In the genomic region with DNA sequence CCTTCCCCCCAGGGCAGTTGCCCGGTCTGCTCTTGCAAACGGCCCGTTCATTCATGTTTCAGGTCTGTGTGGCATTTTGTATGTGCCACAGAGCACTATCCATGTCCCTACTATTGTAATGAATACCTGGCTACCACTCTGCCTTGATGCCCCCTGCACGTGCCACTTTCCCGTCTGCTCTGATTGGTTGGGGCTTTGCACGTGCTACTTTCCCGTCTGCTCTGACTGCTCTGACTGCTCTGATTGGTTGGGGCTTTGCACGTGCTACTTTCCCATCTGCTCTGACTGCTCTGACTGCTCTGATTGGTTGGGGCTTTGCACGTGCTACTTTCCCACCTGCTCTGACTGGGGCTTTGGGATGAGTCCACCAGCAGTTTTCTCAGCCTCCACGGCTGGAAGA, we compare ENCODE assay signal across 26 mouse cellular contexts.
DNase-seq lines count a peak whose midpoint lies in the region; ATAC-seq and TF ChIP-seq lines count a peak whose summit lies in the region.
"Had no signal": no experiment of that assay in that cellular context is flagged by ENCODE, and none has a peak within 500 bp of the region (broad histone marks: within the 10 kb centered on the region; RNA-seq: fewer than 3 reads in every experiment).

No protein-coding gene starts in this region.

- no peak for TF ChIP-seq CTCF in forebrain, postnatal 0 days (IDR thresholded peaks at IDR 0.05; ENCODE audit: low read depth)
- TF ChIP-seq CTCF in layer of hippocampus, adult 2 months (conservative IDR thresholded peaks at IDR 0.05) = no peak
- no peak for TF ChIP-seq CTCF in CH12.LX (conservative IDR thresholded peaks at IDR 0.05 in 1 of 2, IDR thresholded peaks at IDR 0.05 in 1 of 2; ENCODE audit: low read depth in 2 of 2, low read length in 2 of 2)

- H3K79me2 ChIP-seq in CH12.LX (replicated peaks; ENCODE audit: control insufficient read depth, extremely low read depth, insufficient read depth, poor library complexity, severe bottlenecking) = no peaks in the 10 kb centered on the region

- H3K4me3 ChIP-seq in forebrain, postnatal 0 days (ENCODE audit: low read depth, low read length) = no peak overlapping the region
- no peak overlapping the region for H3K4me3 ChIP-seq in forebrain, embryonic 10.5 days
- no peak overlapping the region for H3K4me3 ChIP-seq in layer of hippocampus, adult 2 months
- H3K4me3 ChIP-seq in CH12.LX (replicated peaks in 1 of 3; ENCODE audit: low read depth in 2 of 3, low read length in 2 of 3, poor library complexity in 1 of 3) = no peak overlapping the region
- H3K4me3 ChIP-seq in ES-E14 (ENCODE audit: insufficient read depth in 1 of 2, low read depth in 1 of 2, low read length in 2 of 2, poor library complexity in 1 of 2, severe bottlenecking in 1 of 2) = no peak overlapping the region
- H3K4me3 ChIP-seq: embryonic facial prominence, embryonic 12.5 days; heart, embryonic 15.5 days; hindbrain, embryonic 13.5 days; liver, embryonic 12.5 days; midbrain, embryonic 15.5 days had no signal

- dilution Hi-C loops in CH12.LX (cut with MboI; ENCODE audit: extremely low pct_ligation_motif_present, extremely low pct_unique_long_range_greater_than_20kb, low sequenced_read_pairs) = no loop called here

- TF ChIP-seq EP300 in CH12.LX (IDR thresholded peaks at IDR 0.05; ENCODE audit: low read length) = no peak

- peak; percentile 16; the same call in 1 of the 2 replicates for ATAC-seq in forebrain, postnatal 0 days
- ATAC-seq: intestine, postnatal 0 days; liver, embryonic 12.5 days; liver, postnatal 0 days; midbrain, embryonic 15.5 days had no signal

- H3K9ac ChIP-seq in forebrain, postnatal 0 days = no peak overlapping the region
- no peak overlapping the region for H3K9ac ChIP-seq in CH12.LX (ENCODE audit: insufficient read depth, low read depth)
- no peak overlapping the region for H3K9ac ChIP-seq in ES-E14 (ENCODE audit: insufficient read depth, low read depth, low read length, poor library complexity, severe bottlenecking)
- H3K9ac ChIP-seq: embryonic facial prominence, embryonic 12.5 days; heart, embryonic 15.5 days; hindbrain, embryonic 13.5 days; liver, embryonic 12.5 days; liver, postnatal 0 days; midbrain, embryonic 15.5 days had no signal

- H3K9me3 ChIP-seq in forebrain, postnatal 0 days (ENCODE audit: low read length) = no peaks in the 10 kb centered on the region
- no peaks in the 10 kb centered on the region for H3K9me3 ChIP-seq in forebrain, embryonic 10.5 days
- no peaks in the 10 kb centered on the region for H3K9me3 ChIP-seq in CH12.LX (replicated peaks; ENCODE audit: low read length)
- no peaks in the 10 kb centered on the region for H3K9me3 ChIP-seq in ES-E14 (ENCODE audit: control insufficient read depth, insufficient read depth, low read depth, low read length)
- H3K9me3 ChIP-seq: embryonic facial prominence, embryonic 12.5 days; G1E; heart, embryonic 15.5 days; hindbrain, embryonic 13.5 days; liver, embryonic 12.5 days; midbrain, embryonic 15.5 days had no signal

- no peak overlapping the region for H3K4me2 ChIP-seq in forebrain, postnatal 0 days (ENCODE audit: low read depth)
- no peak overlapping the region for H3K4me2 ChIP-seq in CH12.LX (ENCODE audit: insufficient read depth, low read depth, poor library complexity, severe bottlenecking)
- H3K4me2 ChIP-seq: embryonic facial prominence, embryonic 12.5 days; heart, embryonic 15.5 days; hindbrain, embryonic 13.5 days; liver, embryonic 12.5 days; midbrain, embryonic 15.5 days had no signal

- H3K36me3 ChIP-seq in forebrain, postnatal 0 days (ENCODE audit: insufficient read depth) = 0 out of 2 replicates have a peak, but pooled peaks cover under 1% of the 10 kb centered on the region
- H3K36me3 ChIP-seq in forebrain, embryonic 10.5 days (replicated peaks) = peaks cover under 1% of the 10 kb centered on the region; the same call in 1 of the 2 replicates
- peaks cover 2 to 7% of the 10 kb centered on the region in 2 experiments for H3K36me3 ChIP-seq in CH12.LX (replicated peaks in 1 of 2; ENCODE audit: control insufficient read depth in 1 of 2, insufficient read depth in 1 of 2, low read length in 1 of 2)
- no peaks in the 10 kb centered on the region for H3K36me3 ChIP-seq in ES-E14 (ENCODE audit: control insufficient read depth, insufficient read depth, low read length, poor library complexity, severe bottlenecking)
- H3K36me3 ChIP-seq: embryonic facial prominence, embryonic 12.5 days; heart, embryonic 15.5 days; liver, embryonic 12.5 days; midbrain, embryonic 15.5 days had no signal

- H3K27ac ChIP-seq in forebrain, postnatal 0 days (ENCODE audit: low read depth, low read length) = no peak overlapping the region
- H3K27ac ChIP-seq in forebrain, embryonic 10.5 days = no peak overlapping the region
- peak overlapping the region; percentile 46; the same call in 1 of the 2 replicates for H3K27ac ChIP-seq in layer of hippocampus, adult 2 months
- no peak overlapping the region for H3K27ac ChIP-seq in CH12.LX (ENCODE audit: insufficient read depth, low read depth)
- H3K27ac ChIP-seq in ES-E14 (ENCODE audit: insufficient read depth, low read depth, low read length, poor library complexity, severe bottlenecking) = no peak overlapping the region
- H3K27ac ChIP-seq: embryonic facial prominence, embryonic 12.5 days; heart, embryonic 15.5 days; hindbrain, embryonic 13.5 days; liver, embryonic 12.5 days; midbrain, embryonic 15.5 days; stomach, postnatal 0 days had no signal

- no peaks in the 10 kb centered on the region for H3K4me1 ChIP-seq in forebrain, postnatal 0 days (ENCODE audit: insufficient read depth)
- H3K4me1 ChIP-seq in forebrain, embryonic 10.5 days = no peaks in the 10 kb centered on the region
- H3K4me1 ChIP-seq in CH12.LX (ENCODE audit: control insufficient read depth in 1 of 2, insufficient read depth in 2 of 2) = peaks cover 13 to 52% of the 10 kb centered on the region in 2 experiments
- no peaks in the 10 kb centered on the region for H3K4me1 ChIP-seq in ES-E14 (ENCODE audit: control insufficient read depth in 2 of 2, insufficient read depth in 2 of 2, low read length in 2 of 2, poor library complexity in 1 of 2)
- H3K4me1 ChIP-seq: hindbrain, embryonic 13.5 days; liver, embryonic 12.5 days; midbrain, embryonic 15.5 days had no signal

- in situ Hi-C loops in CH12.LX (cut with MboI; ENCODE audit: low pct_ligation_motif_present, low pct_unique_long_range_greater_than_20kb, low sequenced_read_pairs) = no loop called here
- in situ Hi-C loops in ES-E14 (cut with MboI; ENCODE audit: low sequenced_read_pairs in 2 of 2, unreplicated experiment in 2 of 2) = no loop called here

- H3K27me3 ChIP-seq in forebrain, postnatal 0 days (ENCODE audit: insufficient read depth, low read length) = no peaks in the 10 kb centered on the region
- H3K27me3 ChIP-seq in forebrain, embryonic 10.5 days (ENCODE audit: poor library complexity, severe bottlenecking) = no peaks in the 10 kb centered on the region
- no peaks in the 10 kb centered on the region for H3K27me3 ChIP-seq in CH12.LX (replicated peaks)
- H3K27me3 ChIP-seq: embryonic facial prominence, embryonic 12.5 days; heart, embryonic 15.5 days; hindbrain, embryonic 13.5 days; liver, embryonic 12.5 days; midbrain, embryonic 15.5 days had no signal

- no peak for TF ChIP-seq POLR2A in CH12.LX (IDR thresholded peaks at IDR 0.05; ENCODE audit: low read depth, low read length)

- TF ChIP-seq RAD21 in CH12.LX (IDR thresholded peaks at IDR 0.05; ENCODE audit: low read depth, low read length) = no peak

- DNase-seq in forebrain, postnatal 0 days = no peak
- no peak for DNase-seq in forebrain, embryonic 10.5 days (ENCODE audit: extremely low spot score, low spot score)
- no peak for DNase-seq in layer of hippocampus, adult 2 months (ENCODE audit: low spot score in 2 of 2)
- DNase-seq in layer of hippocampus, adult 11-12 months (ENCODE audit: low spot score) = no peak
- peak; percentile 14 for DNase-seq in CH12.LX (ENCODE audit: extremely low read depth)
- DNase-seq in ES-E14 (ENCODE audit: low read depth, low spot score) = no peak
- DNase-seq in cerebellum, adult 9-11 months = no peak
- DNase-seq: adrenal gland, postnatal 14 days; cerebellum, adult 11 months; cerebellum, adult 9-10 months; embryo, embryonic 11 days; kidney, adult 9 months; kidney, postnatal 25 days; left cerebral cortex, postnatal 4 days; liver, postnatal 0 days; lung, postnatal 36 days; right cerebral cortex, postnatal 4 days; thymus, postnatal 4 days had no signal

- WGBS in forebrain, postnatal 0 days = 83% methylated on average over 10 of the region's 10 CpGs
- 90% methylated on average over 10 of the region's 10 CpGs for WGBS in forebrain, embryonic 10.5 days

TF ChIP-seq in CH12.LX, 34 proteins besides CTCF, POLR2A, EP300 and RAD21:
- TF ChIP-seq MAX (IDR thresholded peaks at IDR 0.05; ENCODE audit: low read length) (peak; percentile 66; the same call in 1 of the 2 replicates), SMC3 (IDR thresholded peaks at IDR 0.05; ENCODE audit: low read depth, low read length) (no peak), USF2 (conservative IDR thresholded peaks at IDR 0.05; ENCODE audit: low read depth, low read length) (peak; percentile 34), USF1 (IDR thresholded peaks at IDR 0.05; ENCODE audit: low read depth, low read length) (peak; percentile 33; the same call in 1 of the 2 replicates), BHLHE40 (IDR thresholded peaks at IDR 0.05; ENCODE audit: low read depth, low read length) (peak; percentile 60)

TF ChIP-seq in ES-E14, 5 proteins besides CTCF, POLR2A, EP300 and RAD21:
- TF ChIP-seq HCFC1 (IDR thresholded peaks at IDR 0.05; ENCODE audit: borderline replicate concordance, insufficient read depth, low read length) (no peak), CHD2 (IDR thresholded peaks at IDR 0.05; ENCODE audit: low read depth, low read length) (peak; percentile 65; the same call in 1 of the 2 replicates)
